ENCODE assay signal across 11 mouse cellular contexts in the genomic region with DNA sequence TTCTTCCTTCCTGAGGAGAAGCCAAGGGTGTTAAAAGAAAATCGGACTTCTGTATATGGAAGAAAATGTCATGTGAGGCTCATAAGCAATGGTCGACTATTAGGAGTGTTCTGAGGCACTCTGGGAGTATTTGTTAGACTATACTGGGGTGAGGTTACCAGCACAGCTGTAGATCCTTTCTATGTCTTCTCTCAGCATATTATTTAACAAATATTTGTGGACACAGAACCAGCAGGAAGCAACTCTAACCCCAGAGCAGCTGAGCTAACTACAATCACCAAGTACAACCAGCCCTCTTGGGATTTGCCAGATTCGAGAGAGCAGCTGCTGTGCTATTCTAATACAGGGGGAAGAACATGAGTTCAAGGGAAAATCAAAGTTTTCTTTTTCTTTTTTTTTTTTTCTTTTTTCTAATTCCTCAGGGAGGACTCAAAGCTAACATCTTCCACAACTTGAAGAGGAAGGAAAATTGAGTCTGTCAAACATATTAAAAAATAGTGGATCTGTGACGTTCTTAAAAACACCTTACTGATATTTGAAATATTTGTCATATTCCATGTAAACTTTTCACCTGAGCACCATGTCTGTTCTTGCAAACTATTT.
DNase-seq lines count a peak whose midpoint lies in the region; ATAC-seq and TF ChIP-seq lines count a peak whose summit lies in the region.
"Had no signal": no experiment of that assay in that cellular context is flagged by ENCODE, and none has a peak within 500 bp of the region (broad histone marks: within the 10 kb centered on the region; RNA-seq: fewer than 3 reads in every experiment).

No protein-coding gene starts in this region.

- ATAC-seq in midbrain, postnatal 0 days (ENCODE audit: low FRiP score), result no peak
- ATAC-seq in midbrain, embryonic 16.5 days, result no peak
- ATAC-seq in monocyte, adult 5-6 weeks (replicated peaks; ENCODE audit: insufficient number of reproducible peaks, low FRiP score, low TSS enrichment, poor library complexity, severe bottlenecking), result no peak

- no peaks in the 10 kb centered on the region for H3K4me1 ChIP-seq in midbrain, postnatal 0 days (ENCODE audit: insufficient read depth, low read length)
- no peaks in the 10 kb centered on the region for H3K4me1 ChIP-seq in midbrain, embryonic 16.5 days (ENCODE audit: control insufficient read depth, insufficient read depth, low read length)
- H3K4me1 ChIP-seq: embryonic facial prominence, embryonic 13.5 days; neural tube, embryonic 12.5 days had no signal

- no peak overlapping the region for H3K9ac ChIP-seq in midbrain, postnatal 0 days (replicated peaks; ENCODE audit: low read length, poor library complexity, severe bottlenecking)
- no peak overlapping the region for H3K9ac ChIP-seq in midbrain, embryonic 16.5 days (ENCODE audit: low read depth, low read length)
- H3K9ac ChIP-seq: embryonic facial prominence, embryonic 13.5 days; neural tube, embryonic 12.5 days had no signal

- intact Hi-C loops in heart, postnatal 25 days (cut with DNase I), result loop anchor here (10.0 kb wide), 1 partner anchor 935 kb away; the partner anchor contains the start of gene Cited2

- TF ChIP-seq CTCF in midbrain, postnatal 0 days (IDR thresholded peaks at IDR 0.05), result no peak

- peak; percentile 48 to 75 for DNase-seq in heart, adult 18-20 months
- DNase-seq in heart, postnatal 25 days (ENCODE audit: low spot score), result no peak
- peak; percentile 44 for DNase-seq in midbrain, postnatal 0 days (ENCODE audit: low spot score)
- DNase-seq in heart, postnatal 4 days, result peak; percentile 14
- peak; percentile 69 for DNase-seq in skeletal muscle tissue, adult 2 months (ENCODE audit: low read depth, low spot score)
- DNase-seq in retina, postnatal 1 day, result no peak
- DNase-seq: thymus, adult 2 months had no signal

- H3K36me3 ChIP-seq in midbrain, postnatal 0 days (ENCODE audit: insufficient read depth, low read length), result no peaks in the 10 kb centered on the region
- no peaks in the 10 kb centered on the region for H3K36me3 ChIP-seq in midbrain, embryonic 16.5 days (ENCODE audit: control insufficient read depth, insufficient read depth, low read length)
- H3K36me3 ChIP-seq: embryonic facial prominence, embryonic 13.5 days; neural tube, embryonic 12.5 days had no signal

- 61% methylated on average over 4 of the region's 4 CpGs for WGBS in midbrain, postnatal 0 days
- WGBS in midbrain, embryonic 16.5 days, result 56% methylated on average over 4 of the region's 4 CpGs

- H3K4me2 ChIP-seq in midbrain, postnatal 0 days (ENCODE audit: low read depth, low read length, poor library complexity, severe bottlenecking), result no peak overlapping the region
- H3K4me2 ChIP-seq in midbrain, embryonic 16.5 days (ENCODE audit: low read length), result no peak overlapping the region
- H3K4me2 ChIP-seq: embryonic facial prominence, embryonic 13.5 days; neural tube, embryonic 12.5 days had no signal

- H3K27ac ChIP-seq in midbrain, postnatal 0 days (ENCODE audit: low read depth, low read length), result no peak overlapping the region
- H3K27ac ChIP-seq in midbrain, embryonic 16.5 days (ENCODE audit: low read length), result no peak overlapping the region
- H3K27ac ChIP-seq: embryonic facial prominence, embryonic 13.5 days; neural tube, embryonic 12.5 days had no signal

- H3K27me3 ChIP-seq in midbrain, postnatal 0 days (ENCODE audit: insufficient read depth, low read length), result no peaks in the 10 kb centered on the region
- H3K27me3 ChIP-seq in midbrain, embryonic 16.5 days (ENCODE audit: control insufficient read depth, insufficient read depth, low read depth, low read length), result no peaks in the 10 kb centered on the region
- H3K27me3 ChIP-seq: embryonic facial prominence, embryonic 13.5 days; neural tube, embryonic 12.5 days had no signal

- no peak overlapping the region for H3K4me3 ChIP-seq in midbrain, postnatal 0 days (ENCODE audit: low read depth, low read length)
- H3K4me3 ChIP-seq in midbrain, embryonic 16.5 days (ENCODE audit: low read depth, low read length), result no peak overlapping the region
- H3K4me3 ChIP-seq: embryonic facial prominence, embryonic 13.5 days; neural tube, embryonic 12.5 days had no signal

- no peaks in the 10 kb centered on the region for H3K9me3 ChIP-seq in midbrain, postnatal 0 days (ENCODE audit: low read length)
- no peaks in the 10 kb centered on the region for H3K9me3 ChIP-seq in midbrain, embryonic 16.5 days (replicated peaks; ENCODE audit: control insufficient read depth, low read length, poor library complexity, severe bottlenecking)
- H3K9me3 ChIP-seq: embryonic facial prominence, embryonic 13.5 days; neural tube, embryonic 12.5 days had no signal

Comparison
In these comparisons a context has a peak if more than half of its experiments do, and no peak if none do; other contexts are left out.
1. DNase-seq: peak in heart, adult 18-20 months (2 of 2), midbrain, postnatal 0 days (single experiment), heart, postnatal 4 days (single experiment) and skeletal muscle tissue, adult 2 months (single experiment); none in heart, postnatal 25 days (single experiment) and retina, postnatal 1 day (single experiment).